Mouse (Mus musculus): Measurements from ENCODE around the gene AI182371. TPM values are rescaled to one million over a fixed set of nuclear protein-coding genes. Genes with fewer than 3 reads are reported as not detected.

The AI182371 gene
- polyA plus RNA-seq, 1 experiment from 2014 or later = 0.52 TPM

Other genes starting within 250 kb of the AI182371 start
- gene Cutal, start 227.1 kb downstream of the AI182371 start, polyA plus RNA-seq (2015; fragmentation: Nextera tagmentation; extraction: Ambion mirVana) = 0.21 and 0.30 TPM in 2 replicates
- gene Psmd5, start 226.6 kb downstream of the AI182371 start, polyA plus RNA-seq (2015; fragmentation: Nextera tagmentation; extraction: Ambion mirVana) = 87.4 and 90.4 TPM in 2 replicates
- 1.8 TPM in 2 replicates for gene Phf19, start 187.5 kb downstream of the AI182371 start, polyA plus RNA-seq (2015; fragmentation: Nextera tagmentation; extraction: Ambion mirVana)
- 1.7 and 2.9 TPM in 2 replicates for gene Traf1, start 139.8 kb downstream of the AI182371 start, polyA plus RNA-seq (2015; fragmentation: Nextera tagmentation; extraction: Ambion mirVana)
- 0.19 TPM in 1 of 2 replicates, not detected in the other for gene Hc, start 40.1 kb downstream of the AI182371 start, polyA plus RNA-seq (2015; fragmentation: Nextera tagmentation; extraction: Ambion mirVana)
- gene Cntrl, start 7.9 kb upstream of the AI182371 start, polyA plus RNA-seq (2015; fragmentation: Nextera tagmentation; extraction: Ambion mirVana) = 9.7 and 10.4 TPM in 2 replicates
- gene Rab14, start 99.6 kb upstream of the AI182371 start, polyA plus RNA-seq (2015; fragmentation: Nextera tagmentation; extraction: Ambion mirVana) = 428 and 458 TPM in 2 replicates
- 38.4 and 40.4 TPM in 2 replicates for gene Gsn, start 154.8 kb upstream of the AI182371 start, polyA plus RNA-seq (2015; fragmentation: Nextera tagmentation; extraction: Ambion mirVana)
- gene Stom, start 235.4 kb upstream of the AI182371 start, polyA plus RNA-seq (2015; fragmentation: Nextera tagmentation; extraction: Ambion mirVana) = 13.3 and 16.5 TPM in 2 replicates